Mouse (Mus musculus) c-Kit-negative CD71-positive TER-119-positive erythroid progenitor cells, embryonic 14.5 days (primary cell): ENCODE measurements around the gene Ppp1r37.
"Not testable (repeated sequence)": the region's sequence is repeated elsewhere in the genome, so short reads cannot be mapped to it uniquely, and the experiment has no call there.

Experiments
- DNase-seq: peaks from one replicate; pipeline ENCODE4 v3.0.0-alpha.2; 2013; ENCODE audit warnings: low read depth, low spot score

Ppp1r37 gene

GRCm38 (mm10) chr7:19562643-19563410 lies at the start of gene Ppp1r37:
Gene Ppp1r37 (minus strand): TSS chr7:19563076.
- DNase-seq: no peak

GRCm38 (mm10) chr7:19610969-19611368 lies 48.1 kb upstream of the Ppp1r37 start:
- no peak for DNase-seq

- DNase-seq: no peak
Observed at GRCm38 (mm10) chr7:19609641-19610332, 46.9 kb upstream of the Ppp1r37 start.

GRCm38 (mm10) chr7:19607291-19607690 lies 44.4 kb upstream of the Ppp1r37 start:
- DNase-seq: no peak

- DNase-seq: not testable (repeated sequence)
Observed at GRCm38 (mm10) chr7:19604606-19605214, 41.8 kb upstream of the Ppp1r37 start.

GRCm38 (mm10) chr7:19603849-19604605 lies 41.2 kb upstream of the Ppp1r37 start, which contains the start of gene Clasrp:
Gene Clasrp (minus strand): TSS chr7:19604486.
- peak; percentile 87 for DNase-seq

GRCm38 (mm10) chr7:19603055-19603454 lies 40.2 kb upstream of the Ppp1r37 start:
- DNase-seq: no peak

- DNase-seq: no peak
Observed at GRCm38 (mm10) chr7:19600562-19600961, 37.7 kb upstream of the Ppp1r37 start.

GRCm38 (mm10) chr7:19593061-19593730 lies 30.3 kb upstream of the Ppp1r37 start:
- no peak for DNase-seq

GRCm38 (mm10) chr7:19589917-19590316 lies 27.0 kb upstream of the Ppp1r37 start:
- DNase-seq: peak; percentile 72

- DNase-seq: peak; percentile 54
Observed at GRCm38 (mm10) chr7:19589207-19589606, 26.3 kb upstream of the Ppp1r37 start.

GRCm38 (mm10) chr7:19586269-19586668 lies 23.4 kb upstream of the Ppp1r37 start:
- no peak for DNase-seq

GRCm38 (mm10) chr7:19580634-19581033 lies 17.8 kb upstream of the Ppp1r37 start:
- no peak for DNase-seq

GRCm38 (mm10) chr7:19579751-19580150 lies 16.9 kb upstream of the Ppp1r37 start:
- no peak for DNase-seq

GRCm38 (mm10) chr7:19578436-19578835 lies 15.6 kb upstream of the Ppp1r37 start:
- DNase-seq: no peak

- DNase-seq: no peak
Observed at GRCm38 (mm10) chr7:19577877-19578414, 15.1 kb upstream of the Ppp1r37 start.

GRCm38 (mm10) chr7:19577141-19577852 lies 14.4 kb upstream of the Ppp1r37 start, which contains the start of the genes Zfp296 and Gemin7:
Gene Zfp296 (plus strand): TSS chr7:19577287.
Gene Gemin7 (minus strand): TSS chr7:19577595.
- no peak for DNase-seq

- no peak for DNase-seq
Observed at GRCm38 (mm10) chr7:19575559-19575958, 12.7 kb upstream of the Ppp1r37 start.

- DNase-seq: no peak
Observed at GRCm38 (mm10) chr7:19573776-19574140, 10.9 kb upstream of the Ppp1r37 start.
